Mouse (Mus musculus) splenic B cell, adult 2 months (primary cell): ENCODE measurements around the gene Gm28308.

ENCODE experiments used
- DNase-seq: peaks from one replicate; pipeline ENCODE4 v3.0.0-alpha.2; 2011; ENCODE audit warnings: low read depth, low spot score
- H3K27me3 ChIP-seq: 2 replicates; pipeline ENCODE4 v1.6.1; 2012; ENCODE audit warnings: mild to moderate bottlenecking, low read length, moderate library complexity, mixed read lengths; ENCODE audit not compliant: control insufficient read depth, poor library complexity, insufficient read depth, severe bottlenecking
- H3K36me3 ChIP-seq: 2 replicates; pipeline ENCODE4 v1.6.1; 2012; ENCODE audit warnings: mild to moderate bottlenecking, low read length, moderate library complexity, mixed read lengths; ENCODE audit not compliant: control insufficient read depth, poor library complexity, insufficient read depth, severe bottlenecking

Gene Gm28308

GRCm38 (mm10) chr6:52208868-52209684 is 4.1 kb downstream of the Gm28308 start:
- peaks cover 4% of the 10 kb centered on the region for H3K27me3 ChIP-seq
- no peaks in the 10 kb centered on the region for H3K36me3 ChIP-seq
- DNase-seq: peak; percentile 15

- no peaks in the 10 kb centered on the region for H3K36me3 ChIP-seq
- H3K27me3 ChIP-seq: peaks cover 2% of the 10 kb centered on the region
- peak; percentile 11 for DNase-seq
These were observed 4.9 kb downstream of the Gm28308 start, which contains the start of gene Hoxa6 for GRCm38 (mm10) chr6:52208072-52208867. Gene Hoxa6, minus strand, starts transcription at chr6:52208722.

DNA sequence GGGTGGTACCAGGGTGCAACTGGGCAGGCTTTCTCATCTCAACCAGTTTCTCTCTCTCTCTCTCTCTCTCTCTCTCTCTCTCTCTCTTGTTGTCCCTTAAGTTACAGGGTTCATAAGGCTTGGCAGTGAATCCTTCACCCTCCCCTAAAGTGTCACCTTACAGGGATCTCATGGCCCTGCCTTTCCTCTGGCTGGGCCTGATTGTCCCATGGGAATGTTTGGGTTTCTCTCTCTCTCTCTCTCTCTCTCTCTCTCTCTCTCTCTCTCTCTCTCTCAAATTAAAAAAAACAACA is 5.5 kb downstream of the Gm28308 start:
- no peak for DNase-seq
- no peaks in the 10 kb centered on the region for H3K36me3 ChIP-seq
- peaks cover 2% of the 10 kb centered on the region for H3K27me3 ChIP-seq

DNA sequence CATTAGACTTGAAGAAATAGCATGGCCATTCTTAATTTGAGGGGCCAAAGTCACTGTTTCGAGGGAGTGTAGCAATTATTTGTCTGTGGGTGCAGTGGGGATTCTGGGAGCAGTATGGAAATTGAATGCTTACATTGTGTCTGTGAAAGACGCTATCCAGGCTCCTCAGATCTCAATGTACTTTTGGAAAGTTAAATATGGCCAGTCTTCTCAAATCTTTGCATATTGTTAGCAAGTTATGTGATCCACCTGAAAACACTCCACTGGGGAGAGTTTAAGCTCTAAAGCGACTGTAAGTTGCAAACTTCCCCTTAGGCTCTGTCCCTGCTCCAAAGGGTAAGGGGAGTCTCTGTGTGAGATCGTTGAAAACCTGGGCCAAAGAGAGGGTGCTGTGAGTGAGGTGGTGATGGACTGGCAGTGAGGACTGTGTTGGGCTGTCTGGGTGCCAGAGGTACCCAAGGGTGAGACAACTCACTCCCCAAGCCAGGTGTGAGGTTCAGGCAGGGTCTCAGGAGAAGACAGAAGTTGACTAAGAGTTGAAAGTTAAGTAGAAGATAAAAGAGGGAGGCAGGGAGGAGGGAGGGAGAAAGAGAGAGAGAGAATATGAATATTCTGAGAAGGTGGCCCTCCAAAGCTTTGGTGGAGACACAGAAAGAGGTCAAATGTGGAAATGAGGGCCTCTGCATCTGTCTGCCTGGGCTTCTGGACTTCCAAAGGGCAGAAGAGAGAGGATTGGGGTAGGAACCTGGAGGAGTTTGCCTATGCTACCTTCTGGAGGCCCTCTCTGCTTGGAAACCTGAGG is 6.1 kb downstream of the Gm28308 start:
- H3K27me3 ChIP-seq: peaks cover 2% of the 10 kb centered on the region
- no peak for DNase-seq
- no peaks in the 10 kb centered on the region for H3K36me3 ChIP-seq

- no peak for DNase-seq
- Histone ChIP-seq H3K36me3 (no peaks in the 10 kb centered on the region), H3K27me3 (no peaks in the 10 kb centered on the region; the same call in 1 of the 2 replicates)
These were observed 7.2 kb downstream of the Gm28308 start for GRCm38 (mm10) chr6:52205638-52206621.

DNA sequence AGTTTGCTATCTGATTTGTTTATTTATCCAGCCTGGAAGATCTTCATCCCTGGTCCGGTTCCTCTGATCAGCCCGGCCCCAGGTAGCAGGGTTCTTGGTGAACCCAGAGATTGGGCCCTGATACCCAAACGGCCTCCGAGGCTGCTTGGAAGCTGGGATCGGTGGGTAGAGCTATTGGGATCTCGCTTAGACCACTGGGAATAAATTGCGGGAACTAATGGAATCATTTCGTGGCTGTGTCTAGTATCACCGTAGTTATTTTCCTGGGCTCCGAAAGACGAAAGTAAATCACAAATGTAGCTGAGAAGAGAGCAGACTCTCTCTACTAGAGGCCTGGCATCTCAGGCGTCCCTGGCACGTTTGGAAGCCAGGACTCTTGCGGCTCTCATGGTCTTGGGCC is 7.9 kb downstream of the Gm28308 start:
- no peaks in the 10 kb centered on the region; the same call in 1 of the 2 replicates for H3K27me3 ChIP-seq
- H3K36me3 ChIP-seq: no peaks in the 10 kb centered on the region
- DNase-seq: no peak

- H3K27me3 ChIP-seq: no peaks in the 10 kb centered on the region; the same call in 1 of the 2 replicates
- no peaks in the 10 kb centered on the region for H3K36me3 ChIP-seq
- DNase-seq: no peak
These were observed 8.9 kb downstream of the Gm28308 start, which contains the start of gene Hoxa5 for GRCm38 (mm10) chr6:52204050-52204752. Gene Hoxa5, minus strand, starts transcription at chr6:52204587.

- no peaks in the 10 kb centered on the region; the same call in 1 of the 2 replicates for H3K27me3 ChIP-seq
- H3K36me3 ChIP-seq: no peaks in the 10 kb centered on the region
- no peak for DNase-seq
These were observed 9.6 kb downstream of the Gm28308 start for GRCm38 (mm10) chr6:52203371-52204049.

- Histone ChIP-seq H3K36me3 (no peaks in the 10 kb centered on the region), H3K27me3 (no peaks in the 10 kb centered on the region; the same call in 1 of the 2 replicates)
- no peak for DNase-seq
These were observed 10.1 kb downstream of the Gm28308 start for GRCm38 (mm10) chr6:52203121-52203370.

DNA sequence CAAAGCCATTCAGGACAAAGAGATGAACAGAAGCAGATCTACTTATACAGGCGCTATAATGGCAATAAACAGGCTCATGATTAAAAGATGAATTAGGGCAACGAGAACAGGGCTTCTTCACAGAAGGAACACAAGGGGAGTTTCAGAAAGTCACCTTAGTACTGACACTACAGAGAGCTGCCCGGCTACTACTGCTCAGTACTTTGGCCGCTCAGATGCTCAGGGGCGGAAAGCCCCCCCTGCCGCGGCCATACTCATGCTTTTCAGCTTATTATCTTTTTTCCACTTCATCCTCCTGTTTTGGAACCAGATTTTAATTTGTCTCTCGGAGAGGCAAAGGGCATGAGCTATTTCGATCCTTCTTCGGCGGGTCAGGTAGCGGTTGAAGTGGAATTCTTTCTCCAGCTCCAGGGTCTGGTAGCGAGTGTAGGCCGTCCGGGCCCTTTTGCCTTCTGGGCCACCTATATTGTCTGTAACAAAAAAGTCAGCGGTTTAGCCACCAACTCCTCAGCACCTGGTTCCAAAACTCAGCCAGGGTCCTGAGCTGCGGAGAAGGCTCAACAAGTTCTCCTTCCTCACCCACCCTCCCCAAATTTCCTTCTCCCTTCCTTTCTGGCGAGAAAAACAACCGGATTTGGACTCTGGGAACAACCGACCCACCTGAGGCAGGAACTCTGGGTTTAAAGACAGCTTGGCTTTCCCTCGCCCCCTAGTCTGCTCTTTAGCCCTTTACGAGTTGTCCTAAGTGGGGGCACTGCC is 10.6 kb downstream of the Gm28308 start:
- H3K27me3 ChIP-seq: no peaks in the 10 kb centered on the region
- H3K36me3 ChIP-seq: no peaks in the 10 kb centered on the region
- DNase-seq: no peak

GRCm38 (mm10) chr6:52201269-52201668 is 11.9 kb downstream of the Gm28308 start:
- DNase-seq: no peak
- Histone ChIP-seq H3K36me3 (no peaks in the 10 kb centered on the region), H3K27me3 (no peaks in the 10 kb centered on the region)

GRCm38 (mm10) chr6:52200751-52201250 is 12.3 kb downstream of the Gm28308 start:
- no peaks in the 10 kb centered on the region for H3K36me3 ChIP-seq
- DNase-seq: no peak

More at GRCm38 (mm10) chr6:52200751-52201250, 12.3 kb downstream of the Gm28308 start:
- no peaks in the 10 kb centered on the region for H3K27me3 ChIP-seq
